Mouse (Mus musculus) forebrain, embryonic 11.5 days (tissue): ENCODE data around the gene Vangl2. TPM values are rescaled to one million over a fixed set of nuclear protein-coding genes. Genes with fewer than 3 reads are reported as not detected.
A peak's percentile ranks its signal among the peaks of the same experiment; 100 is the strongest.

ENCODE experiments used
- ATAC-seq: fragments of 200-750 bp; cut with Nextera tagmentation; replicated peaks from 2 replicates; pipeline ENCODE4 v1.8.0; 2017; ENCODE audit warnings: moderate TSS enrichment; ENCODE audit not compliant: low FRiP score
- DNase-seq: peaks from one replicate; pipeline ENCODE4 v3.0.0-alpha.2; 2017; ENCODE audit warnings: low spot score
- H3K27ac ChIP-seq: fragments of 300-500 bp; sonication (generic); 2 replicates; pipeline ENCODE4 v1.5.1; 2014; ENCODE audit warnings: low read depth, low read length
- H3K27me3 ChIP-seq: fragments of 300-500 bp; sonication (generic); 2 replicates; pipeline ENCODE4 v1.6.1; 2014; ENCODE audit warnings: mild to moderate bottlenecking, low read length, mixed read lengths; ENCODE audit not compliant: control insufficient read depth, insufficient read depth
- H3K36me3 ChIP-seq: fragments of 300-500 bp; sonication (generic); 2 replicates; pipeline ENCODE4 v1.6.1; 2014; ENCODE audit warnings: mild to moderate bottlenecking, low read length, moderate library complexity, mixed read lengths; ENCODE audit not compliant: control insufficient read depth, insufficient read depth
- H3K4me1 ChIP-seq: fragments of 300-500 bp; sonication (generic); replicated peaks from 2 replicates; pipeline ENCODE4 v1.6.1; 2014; ENCODE audit warnings: low read length, mixed read lengths; ENCODE audit not compliant: control insufficient read depth, insufficient read depth
- H3K4me2 ChIP-seq: fragments of 300-500 bp; sonication (generic); 2 replicates; pipeline ENCODE4 v1.6.1; 2014; ENCODE audit warnings: low read depth, mild to moderate bottlenecking, low read length, moderate library complexity, mixed read lengths; ENCODE audit not compliant: severe bottlenecking
- H3K4me3 ChIP-seq: fragments of 300-500 bp; sonication (generic); 2 replicates; pipeline ENCODE4 v1.5.1; 2014; ENCODE audit warnings: low read depth, low read length
- H3K9ac ChIP-seq: fragments of 300-500 bp; sonication (generic); 2 replicates; pipeline ENCODE4 v1.6.1; 2014; ENCODE audit warnings: low read length
- H3K9me3 ChIP-seq: fragments of 300-500 bp; sonication (generic); 2 replicates; pipeline ENCODE4 v1.6.1; 2016; ENCODE audit warnings: low read length, mixed read lengths; ENCODE audit not compliant: control insufficient read depth
- WGBS: fragments of 180-500 bp; shearing (Covaris S2); extraction: QIAGEN DNeasy Blood & Tissue Kit; methylation state at CpG from one replicate; pipeline ENCODE4 v1.1.7; 2014; 5-methylcytosine and 5-hydroxymethylcytosine counted together
- polyA plus RNA-seq: library from polyadenylated mRNA; unstranded; fragments of >200 nt; fragmentation: Nextera tagmentation; extraction: Ambion mirVana; gene quantifications from 2 replicates; pipeline ENCODE4 v1.2.1, GENCODE M21; 2014

Gene Vangl2
- polyA plus RNA-seq, 1 experiment from 2014 or later, result 47.0 TPM

DNA sequence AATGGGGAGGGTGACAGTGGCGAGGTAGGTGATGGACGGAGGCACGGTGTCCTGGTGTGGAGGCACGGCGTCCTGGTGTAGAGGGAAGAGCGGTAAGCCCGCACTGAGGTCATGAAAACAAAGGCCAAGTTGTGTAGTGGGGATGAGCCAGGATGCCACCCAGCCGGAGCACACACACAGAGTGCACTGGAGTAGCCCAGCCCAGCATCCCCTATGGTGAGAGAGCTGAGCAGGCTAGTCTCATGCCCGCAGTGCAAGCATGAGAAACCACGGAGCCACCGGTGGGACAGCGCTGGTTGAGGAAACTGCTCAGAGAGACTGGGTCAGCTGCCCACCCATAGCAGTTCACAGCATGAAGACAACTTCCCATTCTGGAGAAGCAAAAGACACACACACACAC, 26.6 kb downstream of the Vangl2 start:
- H3K27ac ChIP-seq, result no peak overlapping the region
- no peak for DNase-seq
- ATAC-seq, result peak; percentile 47
- H3K4me3 ChIP-seq, result no peak overlapping the region
- no peaks in the 10 kb centered on the region for H3K9me3 ChIP-seq
- no peaks in the 10 kb centered on the region for H3K27me3 ChIP-seq
- H3K4me1 ChIP-seq, result no peaks in the 10 kb centered on the region
- no peak overlapping the region for H3K4me2 ChIP-seq
- WGBS, result 38% methylated on average over 12 of the region's 12 CpGs
- no peak overlapping the region for H3K9ac ChIP-seq
- peaks cover 14% of the 10 kb centered on the region for H3K36me3 ChIP-seq

DNA sequence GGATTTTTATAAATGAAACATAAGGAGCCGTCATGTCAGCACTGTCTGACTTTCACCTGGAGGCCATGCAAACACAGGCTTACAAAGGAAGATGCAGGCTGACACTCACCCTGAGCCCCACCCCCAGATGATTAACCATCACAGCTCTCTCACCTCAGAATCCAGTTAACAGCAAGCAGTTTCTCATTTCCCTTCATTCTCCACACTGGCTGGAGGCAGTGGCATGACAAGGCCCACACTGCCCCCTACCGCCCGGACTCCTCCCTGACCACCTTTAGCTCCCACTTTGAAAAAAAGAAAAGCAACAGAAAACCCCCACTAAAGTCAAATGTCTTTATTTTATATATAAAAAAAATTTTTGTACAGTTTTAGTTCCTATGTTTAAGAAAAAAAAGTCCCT, 27.6 kb downstream of the Vangl2 start:
- Histone ChIP-seq H3K27ac (no peak overlapping the region), H3K9ac (no peak overlapping the region), H3K4me2 (no peak overlapping the region), H3K27me3 (no peaks in the 10 kb centered on the region), H3K9me3 (no peaks in the 10 kb centered on the region), H3K4me1 (no peaks in the 10 kb centered on the region), H3K4me3 (no peak overlapping the region), H3K36me3 (peaks cover 9% of the 10 kb centered on the region)
- 58% methylated on average over 3 of the region's 3 CpGs for WGBS
- ATAC-seq (peak; percentile 55), DNase-seq (peak; percentile 82)

DNA sequence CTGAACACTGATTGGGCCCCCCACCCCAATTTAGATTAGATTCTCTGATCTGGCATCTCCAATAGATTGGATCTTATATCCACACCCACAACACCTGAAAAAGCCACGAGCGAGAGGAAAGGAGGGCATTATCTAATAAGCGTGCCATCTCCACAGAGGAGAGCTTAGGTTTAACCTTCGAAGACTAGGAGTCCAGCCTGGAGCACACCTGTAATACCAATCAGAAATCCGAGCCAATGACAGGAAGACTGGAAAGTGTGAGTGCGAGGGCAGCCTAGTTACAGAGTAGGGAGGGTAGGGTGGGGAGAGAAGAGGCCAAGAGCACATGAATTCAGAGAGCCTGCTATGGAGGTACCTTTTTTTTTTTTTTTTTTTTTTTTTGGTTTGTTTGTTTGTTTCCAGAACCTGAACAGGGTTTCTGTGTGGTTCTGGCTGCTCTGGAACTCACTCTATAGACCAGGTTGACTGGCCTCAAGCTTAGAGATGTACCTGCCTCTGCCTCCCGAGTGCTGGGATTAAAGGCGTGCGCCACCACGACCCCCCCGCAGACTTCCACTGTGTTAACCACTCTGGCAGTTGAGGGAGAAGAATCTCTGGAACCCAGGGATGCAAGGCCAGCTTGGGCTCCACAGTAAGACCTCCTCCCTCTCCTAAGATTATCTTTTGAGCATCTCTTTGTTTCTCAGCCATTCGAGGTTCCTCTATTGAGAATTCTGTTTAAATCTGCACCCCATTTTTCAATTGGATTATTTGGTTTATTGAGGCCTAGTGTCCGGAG, 29.2 kb downstream of the Vangl2 start:
- Histone ChIP-seq H3K36me3 (peaks cover 1% of the 10 kb centered on the region; the same call in 1 of the 2 replicates), H3K4me1 (no peaks in the 10 kb centered on the region), H3K27me3 (no peaks in the 10 kb centered on the region), H3K27ac (no peak overlapping the region), H3K9ac (no peak overlapping the region), H3K9me3 (no peaks in the 10 kb centered on the region), H3K4me2 (no peak overlapping the region), H3K4me3 (no peak overlapping the region)
- no peak for DNase-seq
- WGBS, result 93% methylated on average over 13 of the region's 13 CpGs
- ATAC-seq, result no peak

DNA sequence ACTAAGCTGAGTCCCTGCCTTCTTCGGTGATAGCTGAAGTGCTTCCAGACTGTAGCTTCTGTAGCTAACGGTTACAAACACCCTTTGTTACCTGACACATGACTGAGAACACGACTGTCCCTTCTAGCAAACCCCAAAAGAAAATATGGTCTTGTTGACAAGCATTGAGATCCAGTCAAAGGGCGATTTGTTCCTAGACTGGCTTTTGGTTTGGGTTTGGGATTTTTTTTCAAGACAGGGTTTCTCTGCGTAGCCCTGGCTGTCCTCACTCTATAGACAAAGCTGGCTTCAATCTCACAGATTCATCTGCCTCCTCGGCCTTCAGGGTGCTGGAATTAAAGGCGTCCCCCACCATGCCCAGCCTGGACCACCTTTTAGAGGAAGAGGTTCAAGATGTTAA, 31.5 kb downstream of the Vangl2 start:
- no peaks in the 10 kb centered on the region for H3K36me3 ChIP-seq
- ATAC-seq (no peak), DNase-seq (no peak)
- no peak overlapping the region for H3K4me2 ChIP-seq
- H3K27ac ChIP-seq, result no peak overlapping the region
- no peaks in the 10 kb centered on the region for H3K9me3 ChIP-seq
- H3K4me1 ChIP-seq, result no peaks in the 10 kb centered on the region
- no peaks in the 10 kb centered on the region for H3K27me3 ChIP-seq
- WGBS, result 83% methylated on average over 7 of the region's 7 CpGs
- H3K9ac ChIP-seq, result no peak overlapping the region
- no peak overlapping the region for H3K4me3 ChIP-seq

DNA sequence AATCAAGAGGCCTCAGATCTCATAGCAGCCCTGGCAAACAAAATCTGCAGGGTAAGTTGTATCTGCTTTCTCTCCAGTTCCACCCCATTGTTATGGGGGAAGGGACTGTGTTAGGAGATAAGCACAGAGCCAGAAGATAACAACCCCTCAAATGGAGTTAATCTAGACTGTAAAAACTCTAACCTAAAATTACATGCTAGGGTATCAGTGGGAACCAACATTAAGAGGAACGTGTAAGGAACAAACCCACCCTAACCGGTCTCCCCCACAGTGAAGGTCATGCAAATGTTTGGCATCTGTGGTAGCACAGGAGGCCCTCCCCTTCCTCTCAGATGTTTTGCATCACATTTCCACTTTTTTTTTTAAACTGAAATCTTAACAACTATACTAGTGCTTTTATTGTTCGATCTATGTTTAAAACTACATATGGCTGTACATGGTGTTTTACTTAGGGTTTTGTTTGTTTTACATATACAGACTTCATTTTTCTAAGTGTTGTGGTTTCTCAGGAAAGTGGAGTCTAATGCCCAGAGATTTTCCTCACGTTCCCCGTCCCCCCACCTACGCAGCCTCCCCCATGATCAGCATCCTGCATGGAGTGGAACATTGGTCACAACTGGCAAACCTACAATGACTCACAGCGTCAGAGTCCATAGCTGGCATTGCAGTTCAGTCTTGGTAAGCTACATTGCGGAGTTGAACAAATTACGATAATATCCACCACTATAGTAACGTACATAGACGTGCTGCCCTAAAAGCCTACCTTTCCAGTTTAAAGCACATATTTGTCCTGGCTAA, 33.1 kb downstream of the Vangl2 start:
- Histone ChIP-seq H3K27me3 (no peaks in the 10 kb centered on the region), H3K4me3 (no peak overlapping the region), H3K9ac (no peak overlapping the region), H3K36me3 (no peaks in the 10 kb centered on the region), H3K4me1 (no peaks in the 10 kb centered on the region), H3K9me3 (no peaks in the 10 kb centered on the region), H3K4me2 (no peak overlapping the region), H3K27ac (no peak overlapping the region)
- ATAC-seq (no peak), DNase-seq (no peak)
- 89% methylated on average over 11 of the region's 11 CpGs for WGBS

DNA sequence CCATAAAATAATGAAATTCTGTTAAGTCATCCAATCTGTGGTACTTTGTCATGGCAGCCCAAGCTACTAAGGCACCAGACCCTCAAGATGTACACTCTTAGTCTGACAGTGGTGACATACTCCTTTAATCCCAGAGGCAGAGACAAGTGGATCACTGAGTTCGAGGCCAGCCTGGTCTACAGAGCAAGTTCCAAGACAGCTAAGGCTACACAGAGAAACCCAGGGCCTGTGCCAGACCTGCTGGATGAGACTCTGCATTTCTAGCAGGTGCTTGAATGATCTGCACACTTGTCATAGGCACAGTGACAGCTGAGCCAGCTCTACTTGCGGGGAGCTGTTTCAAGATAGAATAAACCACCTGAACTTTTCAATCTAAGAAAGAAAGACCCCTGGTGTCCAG, 33.7 kb downstream of the Vangl2 start:
- ATAC-seq (no peak), DNase-seq (no peak)
- no peak overlapping the region for H3K4me2 ChIP-seq
- H3K36me3 ChIP-seq, result no peaks in the 10 kb centered on the region
- H3K4me1 ChIP-seq, result no peaks in the 10 kb centered on the region
- H3K9me3 ChIP-seq, result no peaks in the 10 kb centered on the region
- WGBS, result 91% methylated on average over 2 of the region's 2 CpGs
- H3K9ac ChIP-seq, result no peak overlapping the region
- no peak overlapping the region for H3K4me3 ChIP-seq
- no peak overlapping the region for H3K27ac ChIP-seq
- no peaks in the 10 kb centered on the region for H3K27me3 ChIP-seq

DNA sequence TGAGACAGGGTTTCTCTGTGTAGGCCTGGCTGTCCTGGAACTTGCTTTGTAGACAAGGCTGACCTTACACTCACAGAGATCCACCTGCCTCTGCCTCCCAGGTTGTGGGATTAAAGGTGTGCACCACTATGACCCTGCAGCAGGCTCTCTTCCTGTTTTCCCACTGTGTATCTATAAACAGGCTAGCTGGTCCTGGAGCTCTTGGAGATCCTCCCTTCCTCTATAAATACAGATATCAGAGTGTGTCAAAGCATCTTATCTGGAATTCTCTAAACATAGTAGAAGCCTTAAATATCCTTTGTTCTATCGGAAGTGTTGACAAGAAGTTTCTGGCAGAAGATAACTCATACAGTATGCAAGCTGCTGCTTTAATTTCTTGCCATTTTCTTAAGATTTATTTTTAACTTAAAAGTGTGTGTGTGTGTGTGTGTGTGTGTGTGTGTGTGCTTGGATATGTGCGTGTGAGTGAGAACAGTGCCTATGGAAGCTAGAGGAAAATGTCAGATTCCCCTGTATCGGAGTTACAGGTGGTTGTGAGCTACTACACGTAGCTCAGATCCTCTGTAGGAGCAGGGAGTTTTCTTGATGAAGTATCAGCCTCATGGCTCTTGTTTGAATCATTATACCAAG, 35.2 kb downstream of the Vangl2 start:
- 89% methylated on average over 4 of the region's 4 CpGs for WGBS
- no peaks in the 10 kb centered on the region for H3K9me3 ChIP-seq
- H3K4me2 ChIP-seq, result no peak overlapping the region
- no peak for ATAC-seq
- H3K4me3 ChIP-seq, result no peak overlapping the region
- DNase-seq, result no peak
- no peaks in the 10 kb centered on the region for H3K4me1 ChIP-seq
- H3K27me3 ChIP-seq, result no peaks in the 10 kb centered on the region
- no peak overlapping the region for H3K27ac ChIP-seq
- no peaks in the 10 kb centered on the region for H3K36me3 ChIP-seq
- no peak overlapping the region for H3K9ac ChIP-seq

DNA sequence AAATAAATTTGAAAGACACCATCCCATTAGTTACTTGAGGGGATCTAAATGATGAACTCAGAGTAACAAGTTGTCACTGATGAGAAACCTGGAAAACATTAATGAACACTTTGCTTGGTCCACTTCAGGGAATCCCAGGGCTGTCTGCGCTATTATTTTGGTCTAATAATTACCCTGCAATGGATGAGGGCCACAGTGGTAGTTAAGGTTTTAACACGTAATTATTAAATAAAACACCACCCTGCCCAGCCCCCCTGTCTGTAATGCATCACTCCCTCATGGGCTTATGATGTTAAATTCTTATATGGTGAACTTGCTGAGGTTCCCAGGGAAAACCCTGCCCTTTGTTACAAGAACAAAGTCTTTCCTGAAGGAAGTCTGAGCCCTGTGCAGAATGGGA, 36.4 kb downstream of the Vangl2 start:
- no peak for ATAC-seq
- Histone ChIP-seq H3K4me1 (no peaks in the 10 kb centered on the region), H3K9ac (no peak overlapping the region), H3K36me3 (no peaks in the 10 kb centered on the region), H3K27ac (no peak overlapping the region), H3K4me3 (no peak overlapping the region), H3K27me3 (no peaks in the 10 kb centered on the region), H3K9me3 (no peaks in the 10 kb centered on the region), H3K4me2 (no peak overlapping the region)
- 88% methylated on average over 2 of the region's 2 CpGs for WGBS
- no peak for DNase-seq
